Mouse (Mus musculus) kidney, postnatal 10 days (tissue): Measurements from ENCODE around the gene Cggbp1.

Experiments
- DNase-seq: peaks from one replicate; pipeline ENCODE4 v3.0.0; 2021; ENCODE audit warnings: mixed read lengths

Gene Cggbp1

DNA sequence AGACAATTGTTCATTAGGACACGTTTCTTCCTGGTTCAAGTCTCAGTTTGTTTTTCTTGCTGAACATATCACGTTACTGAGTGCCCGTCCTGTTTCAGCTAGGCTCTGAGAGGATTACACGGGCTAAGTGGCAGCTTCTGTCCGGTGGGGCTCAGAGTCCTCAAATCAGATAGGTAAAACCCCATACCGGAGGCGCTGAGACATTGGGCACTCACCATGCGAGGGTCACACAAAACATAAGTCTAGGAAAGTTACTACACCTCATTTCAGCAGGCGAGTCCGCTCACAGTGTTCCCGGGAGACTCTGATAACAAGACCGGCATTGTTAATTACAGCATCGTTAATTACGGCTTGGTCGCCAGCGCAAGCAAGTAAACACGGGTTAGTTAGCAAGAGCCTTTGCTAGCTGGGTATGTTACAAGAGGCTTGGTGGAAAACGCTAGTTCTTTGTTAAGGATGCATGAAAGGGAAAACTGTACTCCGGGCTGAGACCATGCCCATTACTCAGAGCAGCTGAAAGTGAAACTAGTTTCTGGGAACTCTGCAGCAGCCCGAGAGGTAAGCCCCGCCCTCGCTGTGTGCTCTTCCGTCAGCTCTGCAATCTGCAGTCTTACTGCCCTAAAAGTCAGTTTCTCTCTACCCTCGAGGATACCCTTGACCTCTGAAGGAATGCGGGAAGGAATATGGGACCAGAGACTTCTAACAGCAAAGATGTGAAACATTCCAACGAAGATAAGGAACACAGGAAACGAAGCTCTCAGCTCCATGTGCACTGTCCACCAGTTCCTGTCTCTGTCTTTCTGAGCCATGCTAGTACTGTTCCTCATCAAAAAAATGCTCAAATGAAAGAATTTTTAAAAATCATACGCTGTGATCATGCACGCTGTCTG lies 21.9 kb downstream of the Cggbp1 start:
- DNase-seq: peak; percentile 75

- no peak for DNase-seq
Measured at GRCm38 (mm10) chr16:64875384-64875783, 23.6 kb downstream of the Cggbp1 start.

GRCm38 (mm10) chr16:64875822-64876221 lies 24.0 kb downstream of the Cggbp1 start:
- DNase-seq: no peak

DNA sequence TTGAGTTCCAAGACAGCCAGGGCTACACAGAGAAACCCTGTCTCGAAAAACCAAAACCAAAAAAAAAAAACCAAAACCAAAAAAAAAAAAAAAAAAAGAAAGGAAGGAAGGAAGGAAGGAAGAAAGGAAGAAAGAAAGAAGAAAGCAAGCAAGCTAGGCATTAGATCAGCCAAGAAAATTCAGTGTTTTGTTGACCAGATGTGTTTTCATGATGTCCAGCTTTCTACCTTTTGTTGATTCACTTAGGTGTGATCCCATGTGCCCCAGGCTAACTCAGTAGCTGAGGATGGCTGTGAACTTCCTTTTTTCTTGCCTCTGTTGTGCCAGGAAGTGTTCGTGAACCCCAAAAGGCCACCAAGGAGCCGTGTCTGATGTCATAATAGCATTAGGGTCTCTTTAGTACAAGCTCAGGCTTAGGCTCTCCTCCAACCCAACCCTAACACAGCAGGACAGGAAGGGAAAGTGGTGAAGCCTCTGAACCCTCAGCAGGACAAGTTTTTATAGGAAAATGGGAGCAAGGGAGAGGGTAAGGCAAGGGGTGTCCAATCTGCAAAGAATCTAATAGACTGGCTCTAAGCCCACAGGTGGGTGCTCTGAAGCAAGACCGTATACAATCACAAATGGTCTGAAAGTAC lies 25.0 kb downstream of the Cggbp1 start:
- no peak for DNase-seq

GRCm38 (mm10) chr16:64877314-64877713 lies 25.5 kb downstream of the Cggbp1 start:
- DNase-seq: no peak

DNA sequence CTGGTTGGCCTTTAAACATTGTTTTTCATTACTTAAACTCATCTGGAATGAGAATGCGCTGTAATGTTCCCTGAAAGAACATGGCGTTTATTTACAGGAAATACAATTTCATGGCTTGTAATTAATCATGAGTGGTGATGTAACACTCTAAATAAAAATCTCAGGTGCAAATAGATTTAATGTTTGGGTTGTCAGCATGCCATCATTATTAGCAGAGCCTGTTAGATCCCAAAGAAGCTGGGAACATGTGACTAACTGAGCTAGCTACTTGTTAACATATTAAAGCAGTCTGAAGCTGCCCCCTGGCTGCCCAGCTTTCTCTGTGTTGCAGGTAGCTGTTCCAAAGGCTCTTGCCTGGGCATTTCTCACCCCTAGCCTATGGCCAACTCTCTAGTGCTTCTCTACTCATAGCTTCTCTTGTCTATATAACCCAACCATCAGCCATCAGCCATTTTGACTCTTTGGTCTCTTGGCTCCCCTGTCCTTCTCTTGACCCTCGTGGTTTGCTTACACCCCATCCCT lies 26.9 kb downstream of the Cggbp1 start:
- DNase-seq: peak; percentile 21

DNA sequence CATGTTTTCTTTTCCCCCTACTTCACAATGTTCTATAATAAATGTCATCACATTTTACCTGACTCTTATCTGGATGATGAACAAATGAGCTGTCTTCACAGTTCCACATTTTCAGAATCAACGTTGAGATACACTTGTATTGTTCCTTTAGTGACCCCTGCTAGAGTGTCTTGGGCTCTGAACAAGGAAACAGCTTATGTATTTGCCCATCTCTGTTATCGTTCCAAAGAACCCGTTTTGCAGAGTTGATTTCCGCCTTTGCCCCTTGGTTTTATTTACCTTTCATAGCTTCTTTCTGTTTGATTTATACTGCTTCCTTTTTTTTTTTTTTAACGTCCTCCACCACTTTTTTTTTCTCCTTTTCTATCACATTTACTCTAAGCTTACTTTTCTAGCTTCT lies 27.9 kb downstream of the Cggbp1 start:
- DNase-seq: no peak

GRCm38 (mm10) chr16:64880986-64881385 lies 29.2 kb downstream of the Cggbp1 start:
- DNase-seq: no peak

- DNase-seq: no peak
Measured at GRCm38 (mm10) chr16:64881442-64881841, 29.6 kb downstream of the Cggbp1 start.

DNA sequence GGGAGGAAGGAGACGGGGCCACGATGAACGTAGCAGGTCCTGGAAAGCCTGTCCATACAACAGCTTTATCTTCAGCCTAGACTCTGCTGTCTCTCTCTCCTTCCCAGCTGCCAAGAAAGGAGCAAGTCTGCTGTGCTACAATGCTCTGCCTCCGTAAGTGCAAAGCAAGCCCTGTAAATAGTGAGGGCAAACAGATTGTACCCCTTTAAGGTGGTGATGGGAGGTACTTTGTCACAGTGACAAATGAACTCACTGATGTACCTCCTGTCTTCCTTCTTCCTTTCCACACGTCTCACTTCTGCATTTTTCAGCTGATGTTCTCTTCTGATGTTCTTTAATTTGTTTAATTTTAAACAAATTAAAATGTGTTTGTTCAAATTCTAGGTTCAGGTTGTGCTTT lies 32.1 kb downstream of the Cggbp1 start:
- no peak for DNase-seq

- peak; percentile 14 for DNase-seq
Measured at GRCm38 (mm10) chr16:64884420-64884838, 32.6 kb downstream of the Cggbp1 start.

DNA sequence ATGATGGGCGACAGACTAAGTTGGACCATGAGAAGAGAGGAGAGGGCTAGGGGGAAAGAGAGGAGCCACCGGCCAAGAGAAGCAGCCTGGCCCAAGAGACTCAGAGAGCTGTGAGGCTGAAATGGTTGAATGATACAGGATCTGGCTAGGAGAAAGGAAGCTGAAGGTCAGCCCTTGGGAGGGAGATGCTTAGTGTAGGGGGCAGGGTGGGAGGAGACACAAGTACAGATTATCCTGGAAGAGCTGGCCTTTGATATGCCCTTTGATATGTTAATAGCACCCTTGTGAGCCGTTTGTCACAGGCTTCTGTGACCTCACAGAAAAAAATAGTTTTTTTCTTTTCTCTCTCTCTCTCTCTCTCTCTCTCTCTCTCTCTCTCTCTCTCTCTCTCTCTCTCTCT lies 33.3 kb downstream of the Cggbp1 start:
- no peak for DNase-seq

GRCm38 (mm10) chr16:64885547-64885946 lies 33.8 kb downstream of the Cggbp1 start:
- no peak for DNase-seq

DNA sequence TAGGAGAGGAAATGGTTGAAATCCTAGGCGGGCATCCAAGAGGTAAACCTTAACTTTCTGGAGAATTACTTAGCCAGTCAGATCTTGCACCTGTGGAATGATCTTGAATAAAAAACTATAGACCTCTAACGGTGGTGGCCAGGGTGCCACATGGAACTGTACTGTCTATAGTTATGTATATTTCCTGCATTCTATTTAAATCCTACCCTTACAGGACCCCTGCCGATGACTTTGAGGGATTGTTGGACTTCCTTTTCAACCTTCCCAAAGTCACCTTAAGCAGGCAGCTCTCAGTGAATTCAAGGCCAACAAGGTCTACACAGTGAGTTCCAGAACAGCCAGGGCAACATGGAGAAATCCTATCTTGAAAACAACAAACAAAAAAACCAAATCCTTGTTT lies 37.7 kb downstream of the Cggbp1 start:
- DNase-seq: no peak

DNA sequence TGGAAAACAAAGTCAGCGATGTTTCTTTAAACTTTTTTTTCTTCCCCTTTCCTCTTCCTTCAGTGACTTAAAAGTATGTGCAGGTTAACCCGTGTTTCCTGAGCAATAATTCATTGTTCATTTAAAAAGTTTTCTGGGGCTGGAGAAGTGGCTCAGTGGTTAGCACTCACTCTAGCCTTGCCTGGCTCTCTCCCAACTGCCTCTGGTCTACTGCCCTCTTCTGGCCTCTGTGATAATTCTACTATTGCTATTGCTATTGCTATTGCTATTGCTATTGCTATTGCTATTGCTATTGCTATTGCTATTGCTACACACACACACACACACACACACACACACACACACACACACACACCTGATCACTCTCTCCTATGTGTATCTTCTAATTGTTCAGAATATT lies 47.3 kb downstream of the Cggbp1 start:
- peak; percentile 38 for DNase-seq

DNA sequence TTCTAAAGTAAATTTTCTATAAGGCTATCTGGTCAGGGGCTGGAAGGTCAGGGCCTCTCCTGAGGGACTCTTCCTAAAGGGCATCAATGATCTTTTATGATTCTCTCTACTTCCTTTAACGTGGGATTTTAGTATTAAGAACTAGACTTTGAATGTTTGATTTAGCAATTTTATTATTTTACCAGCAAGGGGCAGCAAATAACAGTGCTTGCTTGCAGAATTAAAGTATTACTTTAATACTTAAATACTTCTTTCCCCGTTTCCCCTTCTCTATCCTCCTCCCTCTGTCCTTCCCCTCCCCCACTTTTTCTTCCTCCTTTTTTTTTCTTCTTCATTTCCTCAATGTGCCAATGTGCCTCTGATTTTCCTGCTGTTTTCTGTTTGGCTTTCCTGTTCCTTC lies 51.5 kb downstream of the Cggbp1 start:
- no peak for DNase-seq

GRCm38 (mm10) chr16:64907112-64907511 lies 55.3 kb downstream of the Cggbp1 start:
- DNase-seq: no peak

- no peak for DNase-seq
Measured at GRCm38 (mm10) chr16:64908747-64909146, 57.0 kb downstream of the Cggbp1 start.
